In the genomic region with DNA sequence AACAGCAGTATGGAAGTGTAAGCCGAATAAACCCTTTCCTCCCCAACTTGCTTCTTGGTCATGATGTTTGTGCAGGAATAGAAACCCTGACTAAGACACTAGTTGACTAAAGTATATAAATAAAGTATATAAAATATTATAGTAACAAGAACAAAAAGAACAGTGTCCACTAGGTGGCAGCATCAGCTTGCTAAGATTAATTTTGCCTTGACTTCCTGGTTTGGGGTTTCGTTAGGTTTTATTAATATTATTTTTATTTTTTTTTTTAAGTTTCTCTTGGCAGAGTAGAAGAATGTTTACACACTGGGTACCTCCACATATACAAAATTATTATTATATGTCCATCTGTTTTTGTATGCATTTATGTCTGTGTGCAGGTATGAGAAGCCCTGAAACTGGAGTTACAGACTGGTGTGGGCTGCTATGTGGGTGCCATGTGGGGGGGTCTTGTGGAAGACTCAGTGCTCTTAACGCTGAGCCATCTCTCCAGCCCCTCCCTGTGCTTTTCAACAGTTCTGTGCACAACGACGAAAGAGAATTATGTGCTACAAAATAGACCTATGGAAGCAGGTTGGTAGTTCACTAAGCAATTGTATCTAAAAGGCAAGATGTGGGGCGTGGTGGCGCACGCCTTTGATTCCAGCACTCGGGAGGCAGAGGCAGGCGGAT, we compare ENCODE assay signal across 8 mouse cellular contexts. TPM values are rescaled to one million over a fixed set of nuclear protein-coding genes. Genes with fewer than 3 reads are reported as not detected.
DNase-seq lines count a peak whose midpoint lies in the region; ATAC-seq lines count a peak whose summit lies in the region.

No protein-coding gene starts in this region.

- intact Hi-C loops in left cerebral cortex, postnatal 4 days (cut with DNase I): loop anchor here (2.0 to 5.0 kb wide), 2 partner anchors 92 to 131 kb away; no protein-coding TSS in a partner anchor

- peaks cover 15% of the 10 kb centered on the region for H3K27me3 ChIP-seq in forebrain, embryonic 13.5 days
- peaks cover 41% of the 10 kb centered on the region for H3K27me3 ChIP-seq in forebrain, embryonic 10.5 days (ENCODE audit: poor library complexity, severe bottlenecking)
- peaks cover 35% of the 10 kb centered on the region for H3K27me3 ChIP-seq in hindbrain, embryonic 13.5 days
- no peaks in the 10 kb centered on the region for H3K27me3 ChIP-seq in splenic B cell, adult 2 months (ENCODE audit: control insufficient read depth, insufficient read depth, low read length, poor library complexity, severe bottlenecking)

- H3K4me2 ChIP-seq in forebrain, embryonic 13.5 days: peak overlapping the region; percentile 12; the same call in 1 of the 2 replicates
- no peak overlapping the region for H3K4me2 ChIP-seq in hindbrain, embryonic 13.5 days

- no peak overlapping the region for H3K9ac ChIP-seq in forebrain, embryonic 13.5 days
- no peak overlapping the region for H3K9ac ChIP-seq in hindbrain, embryonic 13.5 days

- H3K9me3 ChIP-seq in forebrain, embryonic 13.5 days (replicated peaks): no peaks in the 10 kb centered on the region
- no peaks in the 10 kb centered on the region for H3K9me3 ChIP-seq in forebrain, embryonic 10.5 days
- no peaks in the 10 kb centered on the region for H3K9me3 ChIP-seq in hindbrain, embryonic 13.5 days

- H3K4me1 ChIP-seq in forebrain, embryonic 13.5 days: no peaks in the 10 kb centered on the region
- no peaks in the 10 kb centered on the region for H3K4me1 ChIP-seq in forebrain, embryonic 10.5 days
- no peaks in the 10 kb centered on the region for H3K4me1 ChIP-seq in hindbrain, embryonic 13.5 days (replicated peaks)

- ATAC-seq in forebrain, embryonic 13.5 days: peak; percentile 50; the same call in 1 of the 2 replicates
- peak; percentile 59; the same call in 1 of the 2 replicates for ATAC-seq in hindbrain, embryonic 13.5 days (ENCODE audit: low FRiP score)

- no peak overlapping the region for H3K4me3 ChIP-seq in forebrain, embryonic 13.5 days
- H3K4me3 ChIP-seq in forebrain, embryonic 10.5 days: no peak overlapping the region
- no peak overlapping the region for H3K4me3 ChIP-seq in hindbrain, embryonic 13.5 days

- WGBS in forebrain, embryonic 13.5 days: 38% methylated on average over 10 of the region's 10 CpGs
- WGBS in forebrain, embryonic 10.5 days: 44% methylated on average over 10 of the region's 10 CpGs
- 42% methylated on average over 10 of the region's 10 CpGs for WGBS in hindbrain, embryonic 13.5 days

- no peaks in the 10 kb centered on the region for H3K36me3 ChIP-seq in forebrain, embryonic 13.5 days (ENCODE audit: poor library complexity, severe bottlenecking)
- H3K36me3 ChIP-seq in forebrain, embryonic 10.5 days (replicated peaks): no peaks in the 10 kb centered on the region
- H3K36me3 ChIP-seq in hindbrain, embryonic 13.5 days: no peaks in the 10 kb centered on the region
- H3K36me3 ChIP-seq in splenic B cell, adult 2 months (ENCODE audit: control insufficient read depth, insufficient read depth, low read length, poor library complexity, severe bottlenecking): no peaks in the 10 kb centered on the region

- DNase-seq in forebrain, embryonic 10.5 days (ENCODE audit: extremely low spot score, low spot score): no peak
- peak; percentile 80 for DNase-seq in MEL-GATA-1-ER (ENCODE audit: extremely low read depth, low read depth)
- peak; percentile 83 for DNase-seq in embryo, embryonic 10.5 days (ENCODE audit: low spot score)
- DNase-seq in left cerebral cortex, postnatal 4 days: peak; percentile 30
- peak; percentile 66 for DNase-seq in mesoderm, embryonic 11.5 days (ENCODE audit: low read depth, low spot score)
- DNase-seq in splenic B cell, adult 2 months (ENCODE audit: low read depth, low spot score): peak; percentile 89

- no peak overlapping the region for H3K27ac ChIP-seq in forebrain, embryonic 13.5 days
- H3K27ac ChIP-seq in forebrain, embryonic 10.5 days: no peak overlapping the region
- H3K27ac ChIP-seq in hindbrain, embryonic 13.5 days: no peak overlapping the region

RNA-seq across cellular contexts. Expression of a gene that starts 11.8 kb away (rescaled TPM):
- 0.14 TPM in 1 of 2 replicates, not detected in the other for polyA plus RNA-seq in forebrain, embryonic 13.5 days (2015; fragmentation: Nextera tagmentation; extraction: Ambion mirVana)
- not detected in 2 replicates for polyA plus RNA-seq in forebrain, embryonic 10.5 days (2016; fragmentation: Nextera tagmentation; extraction: Ambion mirVana)
- 0.35 and 0.43 TPM in 2 replicates for polyA plus RNA-seq in hindbrain, embryonic 13.5 days (2015; fragmentation: Nextera tagmentation; extraction: Ambion mirVana)
- total RNA-seq in left cerebral cortex, postnatal 4 days (2021): not detected

RNA-seq across cellular contexts. Expression of a gene that starts 15.6 kb away (rescaled TPM):
- 28.9 and 30.0 TPM in 2 replicates for polyA plus RNA-seq in forebrain, embryonic 13.5 days (2015; fragmentation: Nextera tagmentation; extraction: Ambion mirVana)
- 30.9 and 33.2 TPM in 2 replicates for polyA plus RNA-seq in forebrain, embryonic 10.5 days (2016; fragmentation: Nextera tagmentation; extraction: Ambion mirVana)
- 40.7 and 46.1 TPM in 2 replicates for polyA plus RNA-seq in hindbrain, embryonic 13.5 days (2015; fragmentation: Nextera tagmentation; extraction: Ambion mirVana)
- 10 to 100 TPM; 24.4 to 24.8 TPM for total RNA-seq in left cerebral cortex, postnatal 4 days (2021)

RNA-seq across cellular contexts. Expression of a gene that starts 16.1 kb away (rescaled TPM):
- polyA plus RNA-seq in forebrain, embryonic 13.5 days (2015; fragmentation: Nextera tagmentation; extraction: Ambion mirVana): 0.34 TPM in 1 of 2 replicates, not detected in the other
- 0.19 and 0.39 TPM in 2 replicates for polyA plus RNA-seq in forebrain, embryonic 10.5 days (2016; fragmentation: Nextera tagmentation; extraction: Ambion mirVana)
- polyA plus RNA-seq in hindbrain, embryonic 13.5 days (2015; fragmentation: Nextera tagmentation; extraction: Ambion mirVana): 0.66 and 0.88 TPM in 2 replicates
- total RNA-seq in left cerebral cortex, postnatal 4 days (2021): 1 to 10 TPM in 1 of 2 experiments, not detected in 1; 1.3 TPM

RNA-seq across cellular contexts. Expression of a gene that starts 26.4 kb away (rescaled TPM):
- polyA plus RNA-seq in forebrain, embryonic 13.5 days (2015; fragmentation: Nextera tagmentation; extraction: Ambion mirVana): not detected in 2 replicates
- polyA plus RNA-seq in forebrain, embryonic 10.5 days (2016; fragmentation: Nextera tagmentation; extraction: Ambion mirVana): not detected in 2 replicates
- polyA plus RNA-seq in hindbrain, embryonic 13.5 days (2015; fragmentation: Nextera tagmentation; extraction: Ambion mirVana): not detected in 2 replicates
- not detected for total RNA-seq in left cerebral cortex, postnatal 4 days (2021)

RNA-seq across cellular contexts. Expression of a gene that starts 33.4 kb away (rescaled TPM):
- 6.6 and 8.2 TPM in 2 replicates for polyA plus RNA-seq in forebrain, embryonic 13.5 days (2015; fragmentation: Nextera tagmentation; extraction: Ambion mirVana)
- 7.1 and 8.4 TPM in 2 replicates for polyA plus RNA-seq in forebrain, embryonic 10.5 days (2016; fragmentation: Nextera tagmentation; extraction: Ambion mirVana)
- 7.5 and 8.2 TPM in 2 replicates for polyA plus RNA-seq in hindbrain, embryonic 13.5 days (2015; fragmentation: Nextera tagmentation; extraction: Ambion mirVana)
- 10 to 100 TPM; 14.1 to 14.8 TPM for total RNA-seq in left cerebral cortex, postnatal 4 days (2021)
